Mouse (Mus musculus): ENCODE measurements around the gene Ttc17. TPM values are rescaled to one million over a fixed set of nuclear protein-coding genes. Genes with fewer than 3 reads are reported as not detected.

Gene Ttc17
- 16.9 and 17.0 TPM in 2 replicates for total RNA-seq (2014; rRNA removed)
- 10.5 and 12.1 TPM in 2 replicates for polyA plus RNA-seq (2012; rRNA removed)

DNA sequence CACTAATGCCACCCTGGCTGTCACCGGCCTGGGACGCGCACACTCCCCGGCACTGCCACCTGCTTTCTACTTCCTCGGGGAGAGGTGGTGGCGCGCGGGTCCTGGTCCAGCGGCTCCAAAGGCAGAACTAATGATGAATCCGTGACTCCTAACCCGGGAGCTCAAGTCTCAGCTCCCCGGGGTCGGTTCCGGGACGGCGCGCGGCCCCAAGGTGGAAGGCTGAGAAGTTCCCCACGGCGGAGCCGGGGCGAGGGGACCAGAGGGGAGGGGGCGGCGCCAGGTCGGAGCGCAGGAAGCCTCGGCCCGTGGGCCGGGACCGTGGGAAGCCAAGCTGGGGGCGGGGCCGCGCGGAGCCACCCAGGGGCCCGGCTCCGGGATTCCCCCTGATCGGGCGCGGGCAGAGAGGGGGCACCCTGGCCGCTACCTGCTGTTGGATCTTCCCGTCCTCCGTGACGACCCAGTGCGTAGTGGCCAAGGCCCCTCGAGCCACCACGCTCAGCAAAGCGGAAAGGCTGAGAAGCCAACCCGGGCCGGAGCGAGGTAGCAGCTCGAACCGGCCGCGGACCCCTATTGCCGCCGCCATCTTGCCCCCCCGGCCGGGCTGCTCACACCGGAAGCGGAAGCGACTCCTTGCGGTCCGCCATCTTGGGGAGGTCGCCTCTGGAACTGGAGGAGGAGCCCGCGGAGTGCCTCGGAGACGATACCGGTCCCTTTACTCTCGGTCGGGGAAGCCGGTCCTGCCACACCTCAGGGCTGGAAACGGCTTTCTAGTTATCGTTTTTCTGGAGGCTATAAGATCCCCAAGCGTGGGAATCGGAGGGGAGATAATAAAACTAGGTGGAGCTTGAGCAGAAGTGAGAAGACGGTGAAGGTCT is at the start of gene Ttc17:
Gene Ttc17, minus strand, starts transcription at position 607 of the 875 bp plus-strand sequence.
- Histone ChIP-seq H3K27me3 (ENCODE audit: control insufficient read depth, insufficient read depth, low read length) (no peaks in the 10 kb centered on the region), H3K4me1 (ENCODE audit: control insufficient read depth, insufficient read depth, low read length) (peaks cover 17% of the 10 kb centered on the region), H3K4me3 (ENCODE audit: insufficient read depth, low read depth, low read length) (peak within 1 kb of the TSS; percentile 86), H3K27ac (replicated peaks; ENCODE audit: insufficient read depth, low read depth, low read length) (peak within 1 kb of the TSS; percentile 82), H3K9ac (ENCODE audit: low read depth, low read length) (peak within 1 kb of the TSS; percentile 94), H3K79me2 (ENCODE audit: control insufficient read depth, insufficient read depth, low read length) (peaks cover 4% of the 10 kb centered on the region; the same call in 1 of the 2 replicates), H3K36me3 (ENCODE audit: control insufficient read depth, insufficient read depth, low read length) (peaks cover 10% of the 10 kb centered on the region)
- peak; percentile 69; the same call in 1 of the 2 replicates for TF ChIP-seq POLR2A (IDR thresholded peaks at IDR 0.05; ENCODE audit: extremely low read depth, insufficient read depth, low read length)
- TF ChIP-seq CTCF (IDR thresholded peaks at IDR 0.05; ENCODE audit: low read depth, low read length), result no peak
- peak; percentile 80 for DNase-seq (ENCODE audit: extremely low read depth, low read depth, low spot score)
- under 1% methylated on average over 76 of the region's 77 CpGs for WGBS

DNA sequence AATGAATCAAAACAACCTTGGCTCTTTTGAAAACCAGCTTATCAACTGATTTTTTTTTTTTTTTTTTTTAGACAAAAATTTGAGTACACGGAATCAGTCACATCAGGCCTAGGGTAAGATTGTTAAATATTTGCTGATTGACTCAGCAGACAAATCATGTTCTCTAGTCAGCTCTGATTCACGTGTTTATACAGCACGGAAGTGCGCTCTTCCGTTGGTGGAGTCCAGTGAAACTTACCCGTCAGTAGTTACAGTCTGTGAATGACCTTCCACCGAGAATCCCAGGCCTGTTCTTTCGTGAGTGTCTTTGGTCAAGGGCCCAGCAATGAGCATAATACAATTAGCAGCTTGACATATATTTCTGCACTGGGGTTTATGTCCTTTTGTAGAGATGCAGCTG is 43.2 kb upstream of the Ttc17 start:
- DNase-seq (ENCODE audit: extremely low read depth, low read depth, low spot score), result peak; percentile 66
- no peak overlapping the region for H3K4me3 ChIP-seq (ENCODE audit: insufficient read depth, low read depth, low read length)
- no peaks in the 10 kb centered on the region for H3K36me3 ChIP-seq (ENCODE audit: control insufficient read depth, insufficient read depth, low read length)
- H3K79me2 ChIP-seq (ENCODE audit: control insufficient read depth, insufficient read depth, low read length), result no peaks in the 10 kb centered on the region
- H3K9ac ChIP-seq (ENCODE audit: low read depth, low read length), result no peak overlapping the region
- 69% methylated on average over 8 of the region's 8 CpGs for WGBS
- no peak for TF ChIP-seq CTCF (IDR thresholded peaks at IDR 0.05; ENCODE audit: low read depth, low read length)
- no peak for TF ChIP-seq POLR2A (IDR thresholded peaks at IDR 0.05; ENCODE audit: extremely low read depth, insufficient read depth, low read length)
- no peak overlapping the region for H3K27ac ChIP-seq (replicated peaks; ENCODE audit: insufficient read depth, low read depth, low read length)
- no peaks in the 10 kb centered on the region for H3K27me3 ChIP-seq (ENCODE audit: control insufficient read depth, insufficient read depth, low read length)
- no peaks in the 10 kb centered on the region for H3K4me1 ChIP-seq (ENCODE audit: control insufficient read depth, insufficient read depth, low read length)

DNA sequence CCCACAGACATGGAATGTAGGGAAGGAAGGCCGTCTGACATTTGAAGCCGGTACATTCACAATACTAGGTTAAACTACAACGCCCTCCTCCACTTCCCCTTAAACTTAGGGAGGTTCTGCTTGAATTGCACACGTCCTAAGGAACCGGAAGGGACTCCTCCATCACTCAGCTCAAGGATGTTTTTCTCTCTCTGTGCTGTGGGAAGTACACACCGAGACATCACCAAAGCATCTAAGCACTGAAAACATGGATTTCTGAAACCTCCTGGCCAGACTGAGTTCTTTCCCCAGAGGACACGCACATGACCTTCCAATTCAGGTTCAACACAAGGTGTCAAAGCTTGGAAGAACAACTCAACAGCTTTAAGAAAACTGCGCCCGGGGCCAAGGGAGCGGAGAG is 30.5 kb upstream of the Ttc17 start:
- H3K36me3 ChIP-seq (ENCODE audit: control insufficient read depth, insufficient read depth, low read length), result no peaks in the 10 kb centered on the region
- peak; percentile 43 for DNase-seq (ENCODE audit: extremely low read depth, low read depth, low spot score)
- peak overlapping the region; percentile 95 for H3K4me3 ChIP-seq (ENCODE audit: insufficient read depth, low read depth, low read length)
- peaks cover 48% of the 10 kb centered on the region for H3K79me2 ChIP-seq (ENCODE audit: control insufficient read depth, insufficient read depth, low read length)
- peaks cover 26% of the 10 kb centered on the region for H3K4me1 ChIP-seq (ENCODE audit: control insufficient read depth, insufficient read depth, low read length)
- H3K27me3 ChIP-seq (ENCODE audit: control insufficient read depth, insufficient read depth, low read length), result no peaks in the 10 kb centered on the region
- 0% methylated on average over 10 of the region's 10 CpGs for WGBS
- peak overlapping the region; percentile 87 for H3K27ac ChIP-seq (replicated peaks; ENCODE audit: insufficient read depth, low read depth, low read length)
- no peak for TF ChIP-seq POLR2A (IDR thresholded peaks at IDR 0.05; ENCODE audit: extremely low read depth, insufficient read depth, low read length)
- no peak for TF ChIP-seq CTCF (IDR thresholded peaks at IDR 0.05; ENCODE audit: low read depth, low read length)
- H3K9ac ChIP-seq (ENCODE audit: low read depth, low read length), result peak overlapping the region; percentile 100

DNA sequence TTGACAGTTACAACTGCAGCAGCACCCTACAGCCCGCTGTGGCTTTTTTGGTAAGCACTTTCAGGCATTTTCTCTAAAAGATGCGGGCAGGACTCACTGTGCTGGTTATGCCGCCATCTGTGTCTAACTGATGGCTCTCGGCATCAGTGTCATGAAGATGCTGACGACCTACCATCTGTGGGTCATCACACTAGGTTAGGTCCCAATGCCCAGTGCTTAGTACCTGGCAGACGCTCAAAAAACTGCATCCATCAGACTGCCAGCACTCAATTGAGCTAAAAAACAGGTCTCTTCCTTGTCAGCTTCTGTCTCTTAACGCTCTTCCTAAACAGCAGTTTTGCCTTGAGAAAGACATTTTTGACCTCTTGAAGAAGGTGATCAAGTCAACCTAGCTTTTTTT is 29.0 kb upstream of the Ttc17 start:
- peaks cover 60% of the 10 kb centered on the region for H3K79me2 ChIP-seq (ENCODE audit: control insufficient read depth, insufficient read depth, low read length)
- H3K4me1 ChIP-seq (ENCODE audit: control insufficient read depth, insufficient read depth, low read length), result peaks cover 26% of the 10 kb centered on the region
- no peaks in the 10 kb centered on the region for H3K36me3 ChIP-seq (ENCODE audit: control insufficient read depth, insufficient read depth, low read length)
- H3K4me3 ChIP-seq (ENCODE audit: insufficient read depth, low read depth, low read length), result no peak overlapping the region
- H3K27ac ChIP-seq (replicated peaks; ENCODE audit: insufficient read depth, low read depth, low read length), result no peak overlapping the region
- H3K9ac ChIP-seq (ENCODE audit: low read depth, low read length), result no peak overlapping the region
- no peaks in the 10 kb centered on the region for H3K27me3 ChIP-seq (ENCODE audit: control insufficient read depth, insufficient read depth, low read length)
- no peak for DNase-seq (ENCODE audit: extremely low read depth, low read depth, low spot score)
- TF ChIP-seq CTCF (IDR thresholded peaks at IDR 0.05; ENCODE audit: low read depth, low read length), result no peak
- TF ChIP-seq POLR2A (IDR thresholded peaks at IDR 0.05; ENCODE audit: extremely low read depth, insufficient read depth, low read length), result no peak
- WGBS, result 89% methylated on average over 7 of the region's 7 CpGs

DNA sequence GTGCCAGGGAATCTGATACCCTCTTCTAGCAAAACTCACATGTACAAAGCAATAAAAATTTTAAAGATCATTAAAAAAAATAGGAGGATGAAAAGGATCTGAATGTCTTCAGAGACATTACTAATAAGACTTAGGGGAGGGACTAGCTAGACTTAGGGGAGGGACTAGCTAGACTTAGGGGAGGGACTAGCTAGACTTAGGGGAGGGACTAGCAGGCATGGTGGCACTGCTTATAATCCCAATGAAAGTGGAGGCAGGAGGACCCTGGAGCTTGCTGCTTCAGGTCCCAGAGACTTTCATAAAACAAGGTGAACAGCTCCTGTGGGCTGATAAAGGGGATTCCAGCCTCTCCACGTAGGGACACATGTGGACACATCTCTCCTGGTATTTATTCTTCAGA is 28.3 kb upstream of the Ttc17 start:
- Histone ChIP-seq H3K27me3 (ENCODE audit: control insufficient read depth, insufficient read depth, low read length) (no peaks in the 10 kb centered on the region), H3K36me3 (ENCODE audit: control insufficient read depth, insufficient read depth, low read length) (no peaks in the 10 kb centered on the region), H3K9ac (ENCODE audit: low read depth, low read length) (no peak overlapping the region), H3K4me3 (ENCODE audit: insufficient read depth, low read depth, low read length) (no peak overlapping the region), H3K27ac (replicated peaks; ENCODE audit: insufficient read depth, low read depth, low read length) (no peak overlapping the region), H3K79me2 (ENCODE audit: control insufficient read depth, insufficient read depth, low read length) (peaks cover 61% of the 10 kb centered on the region), H3K4me1 (ENCODE audit: control insufficient read depth, insufficient read depth, low read length) (peaks cover 26% of the 10 kb centered on the region)
- no peak for DNase-seq (ENCODE audit: extremely low read depth, low read depth, low spot score)
- WGBS, result 76% methylated on average over 1 of the region's 1 CpGs
- no peak for TF ChIP-seq CTCF (IDR thresholded peaks at IDR 0.05; ENCODE audit: low read depth, low read length)
- TF ChIP-seq POLR2A (IDR thresholded peaks at IDR 0.05; ENCODE audit: extremely low read depth, insufficient read depth, low read length), result no peak

DNA sequence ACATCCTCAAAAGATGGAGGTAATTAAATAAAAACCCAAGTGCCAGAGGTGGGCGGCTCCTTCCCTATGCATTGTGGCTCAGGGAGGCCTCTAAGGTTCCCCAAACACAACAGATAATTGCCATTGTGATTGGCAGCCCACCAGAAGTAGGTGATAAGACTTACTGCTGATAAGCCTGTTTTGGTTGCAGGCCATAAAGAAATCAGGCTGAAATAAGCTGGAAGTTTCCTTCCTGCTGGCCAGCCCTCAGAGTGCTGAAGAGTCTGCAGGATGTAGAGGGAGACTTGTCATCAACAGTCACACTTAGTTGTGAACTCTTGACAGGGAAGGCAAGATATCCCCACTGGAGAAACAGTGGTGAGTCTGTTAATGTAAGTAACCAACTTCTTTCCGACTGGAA is 25.7 kb upstream of the Ttc17 start:
- DNase-seq (ENCODE audit: extremely low read depth, low read depth, low spot score), result peak; percentile 13
- TF ChIP-seq CTCF (IDR thresholded peaks at IDR 0.05; ENCODE audit: low read depth, low read length), result no peak
- TF ChIP-seq POLR2A (IDR thresholded peaks at IDR 0.05; ENCODE audit: extremely low read depth, insufficient read depth, low read length), result no peak
- Histone ChIP-seq H3K36me3 (ENCODE audit: control insufficient read depth, insufficient read depth, low read length) (peaks cover 6% of the 10 kb centered on the region; the same call in 1 of the 2 replicates), H3K4me1 (ENCODE audit: control insufficient read depth, insufficient read depth, low read length) (peaks cover 26% of the 10 kb centered on the region), H3K4me3 (ENCODE audit: insufficient read depth, low read depth, low read length) (no peak overlapping the region), H3K27me3 (ENCODE audit: control insufficient read depth, insufficient read depth, low read length) (no peaks in the 10 kb centered on the region), H3K27ac (replicated peaks; ENCODE audit: insufficient read depth, low read depth, low read length) (no peak overlapping the region), H3K9ac (ENCODE audit: low read depth, low read length) (no peak overlapping the region), H3K79me2 (ENCODE audit: control insufficient read depth, insufficient read depth, low read length) (peaks cover 61% of the 10 kb centered on the region)
- 76% methylated on average over 2 of the region's 2 CpGs for WGBS
